Mouse (Mus musculus) forebrain, embryonic 12.5 days (tissue): Measurements from ENCODE around the gene Cep162. TPM values are rescaled to one million over a fixed set of nuclear protein-coding genes. Genes with fewer than 3 reads are reported as not detected.
A peak's percentile ranks its signal among the peaks of the same experiment; 100 is the strongest.

Source experiments
- ATAC-seq: fragments of 200-750 bp; cut with Nextera tagmentation; 2 replicates; pipeline ENCODE4 v1.8.0; 2017; ENCODE audit warnings: moderate TSS enrichment; ENCODE audit not compliant: low FRiP score
- H3K27ac ChIP-seq: fragments of 300-500 bp; sonication (generic); 2 replicates; pipeline ENCODE4 v1.5.1; 2016; ENCODE audit warnings: mild to moderate bottlenecking
- H3K27me3 ChIP-seq: fragments of 300-500 bp; sonication (generic); 2 replicates; pipeline ENCODE4 v1.6.1; 2016; ENCODE audit warnings: mild to moderate bottlenecking
- H3K36me3 ChIP-seq: fragments of 300-500 bp; sonication (generic); replicated peaks from 2 replicates; pipeline ENCODE4 v1.6.1; 2016; ENCODE audit warnings: mild to moderate bottlenecking
- H3K4me1 ChIP-seq: fragments of 300-500 bp; sonication (generic); 2 replicates; pipeline ENCODE4 v1.6.1; 2016
- H3K4me2 ChIP-seq: fragments of 300-500 bp; sonication (generic); 2 replicates; pipeline ENCODE4 v1.6.1; 2016; ENCODE audit warnings: mild to moderate bottlenecking, moderate library complexity
- H3K4me3 ChIP-seq: fragments of 300-500 bp; sonication (generic); replicated peaks from 2 replicates; pipeline ENCODE4 v1.5.1; 2016; ENCODE audit warnings: mild to moderate bottlenecking
- H3K9ac ChIP-seq: fragments of 300-500 bp; sonication (generic); 2 replicates; pipeline ENCODE4 v1.6.1; 2016; ENCODE audit warnings: mild to moderate bottlenecking
- H3K9me3 ChIP-seq: fragments of 300-500 bp; sonication (generic); 2 replicates; pipeline ENCODE4 v1.6.1; 2016
- WGBS: fragments of 180-500 bp; shearing (Covaris S2); methylation state at CpG from one replicate; pipeline ENCODE4 v1.1.7; 2016; 5-methylcytosine and 5-hydroxymethylcytosine counted together
- polyA plus RNA-seq: library from polyadenylated mRNA; unstranded; fragments of >200 nt; fragmentation: Nextera tagmentation; extraction: Ambion mirVana; gene quantifications from 2 replicates; pipeline ENCODE4 v1.2.1, GENCODE M21; 2016

Gene Cep162
- polyA plus RNA-seq, 1 experiment from 2014 or later, result 12.7 TPM

DNA sequence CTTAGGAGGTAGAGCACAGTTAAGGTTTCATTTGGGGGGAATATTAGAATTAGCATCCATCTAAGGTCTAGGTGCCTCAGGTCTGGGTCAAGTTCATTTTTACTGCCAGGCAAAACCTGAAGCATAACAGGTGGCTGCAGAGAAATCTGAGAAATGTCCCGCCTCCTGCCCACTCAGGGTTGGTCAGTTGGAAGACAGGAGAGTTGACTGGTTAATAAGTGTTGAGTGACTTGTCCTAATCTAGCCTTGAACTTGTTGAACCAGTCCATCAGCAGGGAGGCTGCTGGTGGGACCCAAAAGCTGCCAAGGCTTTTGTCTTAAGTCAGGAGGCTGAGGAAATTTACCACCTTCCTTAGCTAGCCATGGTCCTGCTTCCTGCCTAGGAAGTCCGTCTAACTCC, 107.4 kb downstream of the Cep162 start:
- no peaks in the 10 kb centered on the region for H3K36me3 ChIP-seq
- ATAC-seq, result no peak
- H3K9ac ChIP-seq, result no peak overlapping the region
- no peaks in the 10 kb centered on the region for H3K9me3 ChIP-seq
- H3K4me2 ChIP-seq, result no peak overlapping the region
- no peak overlapping the region for H3K27ac ChIP-seq
- peaks cover 38% of the 10 kb centered on the region for H3K27me3 ChIP-seq
- WGBS, result 85% methylated on average over 2 of the region's 2 CpGs
- H3K4me1 ChIP-seq, result peaks cover 13% of the 10 kb centered on the region
- no peak overlapping the region for H3K4me3 ChIP-seq

DNA sequence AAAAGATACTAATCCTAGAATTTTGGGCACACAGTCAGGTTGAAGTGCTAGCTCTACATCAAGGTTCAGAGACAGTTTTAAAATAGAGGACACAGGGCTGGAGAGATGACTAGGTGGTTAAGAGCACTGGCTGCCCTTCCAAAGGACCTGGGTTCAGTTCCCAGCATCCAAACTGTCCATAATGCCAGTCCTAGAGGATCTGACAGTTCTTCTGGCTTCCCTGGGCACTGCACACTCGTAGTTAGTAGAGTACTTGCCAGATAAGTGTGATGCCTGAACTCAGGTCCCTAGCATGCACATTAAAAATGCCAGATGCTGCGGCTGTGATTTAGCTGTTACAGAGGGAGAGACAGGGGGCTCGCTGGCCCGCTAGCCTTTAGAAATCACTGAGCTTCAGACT, 108.9 kb downstream of the Cep162 start:
- no peak overlapping the region for H3K4me3 ChIP-seq
- WGBS, result 85% methylated on average over 4 of the region's 4 CpGs
- H3K9ac ChIP-seq, result no peak overlapping the region
- no peaks in the 10 kb centered on the region for H3K36me3 ChIP-seq
- no peak overlapping the region for H3K4me2 ChIP-seq
- no peaks in the 10 kb centered on the region for H3K9me3 ChIP-seq
- H3K4me1 ChIP-seq, result peaks cover 13% of the 10 kb centered on the region
- ATAC-seq, result no peak
- no peak overlapping the region for H3K27ac ChIP-seq
- H3K27me3 ChIP-seq, result peaks cover 38% of the 10 kb centered on the region

DNA sequence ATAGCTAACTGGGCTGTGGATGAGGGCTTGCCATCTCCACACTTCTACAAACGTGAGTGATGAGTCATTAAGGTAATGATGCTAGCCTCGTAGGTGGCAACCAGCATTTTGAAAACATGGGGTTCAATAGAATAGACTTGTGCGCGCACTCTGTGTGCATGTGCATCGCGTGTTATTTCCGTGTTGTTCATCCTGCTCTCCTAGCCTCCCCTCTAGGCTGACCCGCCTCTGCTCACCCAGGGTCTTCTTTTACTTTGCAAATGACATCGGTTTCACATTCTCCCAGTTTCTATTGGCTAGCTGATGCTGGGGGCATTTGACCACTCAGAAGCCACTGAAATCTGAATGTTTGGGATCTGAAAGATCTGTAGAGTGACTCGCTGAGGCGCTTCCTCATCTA, 109.7 kb downstream of the Cep162 start:
- H3K9ac ChIP-seq, result no peak overlapping the region
- ATAC-seq, result no peak
- no peak overlapping the region for H3K4me3 ChIP-seq
- H3K27me3 ChIP-seq, result peaks cover 38% of the 10 kb centered on the region
- 30% methylated on average over 11 of the region's 11 CpGs for WGBS
- H3K4me2 ChIP-seq, result no peak overlapping the region
- no peaks in the 10 kb centered on the region for H3K36me3 ChIP-seq
- no peak overlapping the region for H3K27ac ChIP-seq
- H3K4me1 ChIP-seq, result peaks cover 13% of the 10 kb centered on the region
- no peaks in the 10 kb centered on the region for H3K9me3 ChIP-seq

DNA sequence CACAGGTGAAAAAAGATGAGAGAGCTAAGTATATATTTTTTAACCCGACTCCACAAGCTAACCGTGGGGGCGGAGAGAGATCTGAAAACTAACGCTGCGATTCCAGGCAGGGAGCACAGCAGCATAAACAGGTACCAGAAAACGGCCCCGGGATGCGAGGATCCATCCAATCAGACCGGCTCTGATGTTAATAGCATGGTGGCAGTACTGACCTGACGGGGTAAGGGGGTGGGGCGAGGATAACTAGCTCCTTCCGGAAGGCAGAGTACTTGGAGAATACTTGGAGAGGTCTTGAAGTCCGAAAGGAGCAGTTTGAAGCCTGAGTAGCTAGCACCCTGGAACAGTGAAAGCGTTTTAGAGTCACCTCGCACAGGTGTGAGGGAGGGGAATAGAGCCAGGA, 110.2 kb downstream of the Cep162 start:
- 3% methylated on average over 15 of the region's 15 CpGs for WGBS
- Histone ChIP-seq H3K27me3 (peaks cover 38% of the 10 kb centered on the region), H3K4me1 (peaks cover 13% of the 10 kb centered on the region), H3K9me3 (no peaks in the 10 kb centered on the region), H3K4me2 (peak overlapping the region; percentile 72), H3K27ac (no peak overlapping the region), H3K4me3 (peak overlapping the region; percentile 40), H3K9ac (no peak overlapping the region), H3K36me3 (no peaks in the 10 kb centered on the region)
- peak; percentile 47; the same call in 1 of the 2 replicates for ATAC-seq

DNA sequence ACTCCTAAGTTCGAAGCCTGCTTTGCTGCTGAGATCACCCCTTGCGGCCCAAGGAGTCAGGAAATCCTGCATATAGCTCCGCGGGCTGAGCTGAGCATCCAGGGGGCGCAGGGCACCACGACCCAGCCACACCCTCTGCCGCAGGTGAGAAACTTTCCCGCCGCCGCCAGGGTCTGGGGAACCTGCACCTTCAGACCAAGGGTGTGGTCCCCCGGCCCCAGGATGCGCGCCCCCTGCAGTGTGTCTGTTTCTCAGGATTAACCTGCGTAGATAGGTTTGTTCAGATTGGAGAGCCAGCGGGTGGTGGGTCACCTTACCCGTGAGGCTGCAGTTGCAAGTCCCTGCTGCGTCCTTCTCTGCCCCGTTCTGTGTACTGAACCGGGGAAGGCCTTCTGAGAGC, 110.8 kb downstream of the Cep162 start:
- H3K4me1 ChIP-seq, result peaks cover 13% of the 10 kb centered on the region
- H3K36me3 ChIP-seq, result no peaks in the 10 kb centered on the region
- H3K27me3 ChIP-seq, result peaks cover 38% of the 10 kb centered on the region
- ATAC-seq, result peak; percentile 47; the same call in 1 of the 2 replicates
- H3K9me3 ChIP-seq, result no peaks in the 10 kb centered on the region
- H3K4me3 ChIP-seq, result peak overlapping the region; percentile 40
- H3K27ac ChIP-seq, result no peak overlapping the region
- peak overlapping the region; percentile 25 for H3K9ac ChIP-seq
- 2% methylated on average over 19 of the region's 19 CpGs for WGBS
- H3K4me2 ChIP-seq, result peak overlapping the region; percentile 72

DNA sequence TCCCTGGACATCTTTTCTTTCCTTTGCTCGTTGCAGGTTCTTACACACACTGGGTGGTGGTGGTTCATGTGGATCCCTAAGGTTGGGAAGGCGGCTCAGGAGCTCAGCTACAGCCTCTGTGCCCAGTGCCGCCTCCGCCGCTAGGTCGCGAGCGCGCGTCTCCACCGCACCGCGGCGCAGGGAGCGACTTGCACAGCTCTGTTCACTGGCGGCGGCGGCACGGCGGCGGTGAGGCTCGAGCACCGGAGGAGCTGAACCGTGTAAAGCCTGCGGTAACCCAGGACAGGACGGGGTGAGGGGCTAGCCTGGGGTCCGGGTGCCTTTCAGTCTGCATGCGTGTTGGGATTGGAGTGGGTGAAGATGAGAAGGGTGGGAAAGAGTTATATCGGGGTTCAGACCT, 111.2 kb downstream of the Cep162 start, which contains the start of gene Mrap2:
Gene Mrap2 (plus strand): TSS at position 201 of the 400 bp plus-strand sequence.
- H3K36me3 ChIP-seq, result no peaks in the 10 kb centered on the region
- H3K4me2 ChIP-seq, result peak within 1 kb of the TSS; percentile 72
- peak within 1 kb of the TSS; percentile 40 for H3K4me3 ChIP-seq
- H3K27me3 ChIP-seq, result peaks cover 38% of the 10 kb centered on the region
- ATAC-seq, result peak; percentile 94
- H3K9ac ChIP-seq, result peak within 1 kb of the TSS; percentile 25
- peaks cover 13% of the 10 kb centered on the region for H3K4me1 ChIP-seq
- no peaks in the 10 kb centered on the region for H3K9me3 ChIP-seq
- WGBS, result 1% methylated on average over 29 of the region's 29 CpGs
- no peak within 1 kb of the TSS for H3K27ac ChIP-seq

DNA sequence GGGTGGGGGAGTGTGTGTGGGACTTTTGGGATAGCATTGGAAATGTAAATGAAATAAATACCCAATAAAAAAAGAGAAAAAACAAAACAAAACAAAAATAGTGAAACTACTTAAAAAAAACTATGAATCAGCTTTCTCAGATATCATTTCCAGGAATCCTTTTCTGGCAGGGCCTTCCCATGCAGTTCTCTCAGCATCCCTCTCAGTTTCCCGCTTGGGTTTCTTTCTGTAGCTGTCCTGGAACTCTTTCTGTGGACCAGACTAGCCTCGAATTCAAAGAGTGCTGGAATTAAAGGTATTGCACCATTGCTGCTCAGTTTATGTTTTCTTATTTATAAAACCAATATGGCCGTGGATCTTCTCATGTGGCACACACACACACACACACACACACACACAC, 112.3 kb downstream of the Cep162 start:
- no peaks in the 10 kb centered on the region for H3K9me3 ChIP-seq
- 86% methylated on average over 3 of the region's 3 CpGs for WGBS
- no peaks in the 10 kb centered on the region for H3K36me3 ChIP-seq
- H3K4me1 ChIP-seq, result peaks cover 13% of the 10 kb centered on the region
- peaks cover 38% of the 10 kb centered on the region for H3K27me3 ChIP-seq
- H3K9ac ChIP-seq, result no peak overlapping the region
- H3K27ac ChIP-seq, result no peak overlapping the region
- H3K4me3 ChIP-seq, result no peak overlapping the region
- ATAC-seq, result no peak
- no peak overlapping the region for H3K4me2 ChIP-seq

Other genes with a start within 250 kb of the Cep162 start
- 2.2 and 2.5 TPM in 2 replicates for gene Ripply2, start 240.0 kb downstream of the Cep162 start, polyA plus RNA-seq
- 105 and 108 TPM in 2 replicates for gene Cyb5r4, start 233.5 kb downstream of the Cep162 start, polyA plus RNA-seq
- 0.09 and 0.17 TPM in 2 replicates for gene Mrap2, start 111.2 kb downstream of the Cep162 start, polyA plus RNA-seq